Mouse (Mus musculus) lung, postnatal 0 days (tissue): ENCODE measurements around the gene Osbpl8.

Experiments
- CTCF ChIP-seq: IDR thresholded peaks from 2 replicates; pipeline ENCODE4 v1.5.1; 2016; ENCODE audit warnings: antibody characterized with exemption, mild to moderate bottlenecking
- EP300 ChIP-seq: IDR thresholded peaks from 2 replicates; pipeline ENCODE4 v1.6.1; 2016; ENCODE audit warnings: antibody characterized with exemption, mild to moderate bottlenecking, control low read depth

DNA sequence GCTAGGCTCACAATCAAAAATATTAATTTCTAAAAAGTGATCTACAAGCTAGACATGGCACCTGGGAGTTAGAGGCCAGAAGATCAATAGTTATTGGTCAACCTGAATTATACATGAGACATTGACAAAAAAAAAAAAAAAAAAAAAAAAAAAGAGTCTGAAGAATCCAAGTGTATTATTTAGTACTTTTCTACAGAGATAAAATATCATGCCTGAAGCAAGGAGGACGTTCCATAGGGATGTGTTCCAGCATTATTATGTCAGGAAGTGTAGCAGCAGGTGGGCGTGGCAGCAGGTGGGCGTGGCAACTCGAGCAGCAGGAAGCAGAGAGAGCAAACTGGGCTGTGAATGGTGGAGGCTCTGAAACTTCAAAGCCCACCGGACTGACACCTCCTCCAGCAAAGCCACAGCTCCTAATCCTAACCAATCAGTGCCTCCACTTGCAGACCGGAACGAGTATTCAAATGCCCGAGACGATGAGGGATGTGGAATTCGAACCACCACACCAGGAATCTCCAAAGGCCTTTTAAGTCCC is 41.6 kb upstream of the Osbpl8 start:
- TF ChIP-seq CTCF = no peak
- TF ChIP-seq EP300 = no peak
